Mouse (Mus musculus): ENCODE results near the gene 9430097D07Rik.

DNA sequence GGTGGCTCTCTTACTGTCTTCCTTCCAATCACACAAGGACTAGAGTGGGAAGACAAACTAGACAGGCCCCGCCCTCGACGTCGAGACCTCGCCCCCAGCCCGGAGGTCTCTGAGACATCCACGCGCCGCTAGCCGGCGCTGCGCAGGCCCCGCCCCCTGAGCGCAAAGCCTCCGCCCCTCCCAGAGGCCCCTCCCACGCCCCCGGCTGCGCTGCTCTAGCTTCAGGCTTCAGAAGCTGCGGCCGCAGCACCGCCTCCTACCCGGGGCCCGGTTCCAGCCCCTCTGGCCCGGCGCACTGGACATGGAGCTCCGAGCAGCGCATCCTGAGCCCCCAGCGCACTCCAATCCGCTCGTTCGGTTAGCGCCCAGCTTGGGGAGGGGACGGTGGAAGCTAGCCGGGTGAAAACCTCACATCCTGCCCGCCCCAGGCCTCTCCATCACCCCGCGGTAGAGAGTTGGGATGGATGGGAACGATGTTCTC, 11.4 kb upstream of the 9430097D07Rik start, which contains the start of gene St6galnac4:
- TF ChIP-seq EP300 (IDR thresholded peaks at IDR 0.05; ENCODE audit: insufficient read depth, low read depth, low read length) (no peak), POLR2A (IDR thresholded peaks at IDR 0.05; ENCODE audit: insufficient read depth, low read length) (no peak), CTCF (IDR thresholded peaks at IDR 0.05; ENCODE audit: low read depth, low read length) (peak; percentile 18)

Data from ES-Bruce4 (cell line).